Comparison of ENCODE assay signal across 20 mouse cellular contexts in genomic region chr10:42691051-42691450, GRCm38 (mm10).
A peak's percentile ranks its signal among the peaks of the same experiment; 100 is the strongest.
DNase-seq lines count a peak whose midpoint lies in the region; ATAC-seq and TF ChIP-seq lines count a peak whose summit lies in the region.
"Had no signal": no experiment of that assay in that cellular context is flagged by ENCODE, and none has a peak within 500 bp of the region (broad histone marks: within the 10 kb centered on the region; RNA-seq: fewer than 3 reads in every experiment).

No protein-coding gene starts in this region.

- TF ChIP-seq CTCF in intestine, postnatal 0 days (IDR thresholded peaks at IDR 0.05; ENCODE audit: low read depth): no peak

- H3K4me2 ChIP-seq in intestine, embryonic 14.5 days (ENCODE audit: low read length): no peak overlapping the region
- H3K4me2 ChIP-seq in intestine, postnatal 0 days (replicated peaks; ENCODE audit: low read depth): no peak overlapping the region
- peak overlapping the region; percentile 49 for H3K4me2 ChIP-seq in forebrain, embryonic 14.5 days (ENCODE audit: low read length)
- H3K4me2 ChIP-seq in midbrain, embryonic 12.5 days (replicated peaks): peak overlapping the region; percentile 35
- H3K4me2 ChIP-seq in neural tube, embryonic 15.5 days: peak overlapping the region; percentile 33
- H3K4me2 ChIP-seq: heart, embryonic 11.5 days; limb, embryonic 15.5 days had no signal

- no peak overlapping the region for H3K27ac ChIP-seq in intestine, embryonic 14.5 days (ENCODE audit: low read depth)
- H3K27ac ChIP-seq in intestine, postnatal 0 days (ENCODE audit: low read depth, low read length): no peak overlapping the region
- no peak overlapping the region for H3K27ac ChIP-seq in forebrain, embryonic 14.5 days (ENCODE audit: low read depth, low read length)
- peak overlapping the region; percentile 63 for H3K27ac ChIP-seq in midbrain, embryonic 12.5 days (replicated peaks)
- no peak overlapping the region for H3K27ac ChIP-seq in neural tube, embryonic 15.5 days (replicated peaks)
- H3K27ac ChIP-seq: kidney, postnatal 0 days; limb, embryonic 15.5 days had no signal

- H3K36me3 ChIP-seq in intestine, embryonic 14.5 days (ENCODE audit: control insufficient read depth, insufficient read depth, low read length): no peaks in the 10 kb centered on the region
- H3K36me3 ChIP-seq in intestine, postnatal 0 days (ENCODE audit: control insufficient read depth, insufficient read depth): peaks cover 7% of the 10 kb centered on the region; the same call in 1 of the 2 replicates
- no peaks in the 10 kb centered on the region for H3K36me3 ChIP-seq in forebrain, embryonic 14.5 days (ENCODE audit: control insufficient read depth, insufficient read depth, low read length)
- no peaks in the 10 kb centered on the region for H3K36me3 ChIP-seq in midbrain, embryonic 12.5 days
- no peaks in the 10 kb centered on the region for H3K36me3 ChIP-seq in neural tube, embryonic 15.5 days
- H3K36me3 ChIP-seq: limb, embryonic 15.5 days had no signal

- ATAC-seq in intestine, embryonic 14.5 days (replicated peaks; ENCODE audit: low FRiP score, low TSS enrichment, low read depth): no peak
- ATAC-seq in intestine, postnatal 0 days: no peak
- 0 out of 2 replicates have a peak, but pooled peaks have one; percentile 57 for ATAC-seq in forebrain, embryonic 14.5 days
- ATAC-seq in midbrain, embryonic 12.5 days (ENCODE audit: low FRiP score, low read depth): no peak
- ATAC-seq in neural tube, embryonic 15.5 days (ENCODE audit: low FRiP score): no peak

- 86% methylated on average over 2 of the region's 2 CpGs for WGBS in intestine, embryonic 14.5 days
- WGBS in intestine, postnatal 0 days: 90% methylated on average over 2 of the region's 2 CpGs
- 48% methylated on average over 2 of the region's 2 CpGs for WGBS in forebrain, embryonic 14.5 days
- 68% methylated on average over 2 of the region's 2 CpGs for WGBS in midbrain, embryonic 12.5 days
- WGBS in neural tube, embryonic 15.5 days: 61% methylated on average over 2 of the region's 2 CpGs

- no peak overlapping the region for H3K4me3 ChIP-seq in intestine, embryonic 14.5 days (ENCODE audit: low read depth, low read length)
- no peak overlapping the region for H3K4me3 ChIP-seq in intestine, postnatal 0 days (ENCODE audit: low read depth, low read length)
- H3K4me3 ChIP-seq in forebrain, embryonic 14.5 days (ENCODE audit: low read depth, low read length): no peak overlapping the region
- no peak overlapping the region for H3K4me3 ChIP-seq in midbrain, embryonic 12.5 days
- no peak overlapping the region for H3K4me3 ChIP-seq in neural tube, embryonic 15.5 days (replicated peaks)
- H3K4me3 ChIP-seq: limb, embryonic 15.5 days had no signal

- no peaks in the 10 kb centered on the region for H3K27me3 ChIP-seq in intestine, embryonic 14.5 days (replicated peaks; ENCODE audit: control insufficient read depth, insufficient read depth, low read length)
- no peaks in the 10 kb centered on the region for H3K27me3 ChIP-seq in intestine, postnatal 0 days (replicated peaks; ENCODE audit: control insufficient read depth, insufficient read depth, low read length)
- no peaks in the 10 kb centered on the region for H3K27me3 ChIP-seq in forebrain, embryonic 14.5 days (replicated peaks; ENCODE audit: control insufficient read depth, insufficient read depth, low read length)
- 0 out of 2 replicates have a peak, but pooled peaks cover 5% of the 10 kb centered on the region for H3K27me3 ChIP-seq in midbrain, embryonic 12.5 days
- no peaks in the 10 kb centered on the region for H3K27me3 ChIP-seq in neural tube, embryonic 15.5 days (replicated peaks)
- H3K27me3 ChIP-seq: CH12.LX; limb, embryonic 15.5 days had no signal

- DNase-seq in intestine, embryonic 14.5 days (ENCODE audit: low spot score): peak; percentile 3
- peak; percentile 47 for DNase-seq in forebrain, embryonic 14.5 days (ENCODE audit: low spot score)
- DNase-seq in adrenal gland, adult 18-20 months (ENCODE audit: low spot score in 2 of 2): no peak
- DNase-seq in testis, postnatal 10 days (ENCODE audit: low spot score): no peak
- DNase-seq: adrenal gland, adult 8-10 months; cerebellum, adult 11-12 months; cerebellum, postnatal 36 days; gastrocnemius, postnatal 25 days; heart, postnatal 14 days; kidney, adult 11 months; lung, postnatal 14 days; right cerebral cortex, postnatal 25 days; thymus, postnatal 36 days had no signal

- no peaks in the 10 kb centered on the region for H3K4me1 ChIP-seq in intestine, embryonic 14.5 days (replicated peaks; ENCODE audit: control insufficient read depth, insufficient read depth, low read length)
- no peaks in the 10 kb centered on the region for H3K4me1 ChIP-seq in intestine, postnatal 0 days (replicated peaks; ENCODE audit: control insufficient read depth, insufficient read depth, low read length)
- H3K4me1 ChIP-seq in forebrain, embryonic 14.5 days (ENCODE audit: control insufficient read depth, insufficient read depth, low read length): peaks cover 7% of the 10 kb centered on the region; the same call in 1 of the 2 replicates
- H3K4me1 ChIP-seq in midbrain, embryonic 12.5 days: peaks cover 13% of the 10 kb centered on the region
- H3K4me1 ChIP-seq in neural tube, embryonic 15.5 days: peaks cover 5% of the 10 kb centered on the region
- H3K4me1 ChIP-seq: limb, embryonic 15.5 days had no signal

- no peaks in the 10 kb centered on the region for H3K9me3 ChIP-seq in intestine, embryonic 14.5 days (ENCODE audit: control insufficient read depth, low read length)
- H3K9me3 ChIP-seq in intestine, postnatal 0 days (ENCODE audit: control insufficient read depth): no peaks in the 10 kb centered on the region
- 0 out of 2 replicates have a peak, but pooled peaks cover 2% of the 10 kb centered on the region for H3K9me3 ChIP-seq in forebrain, embryonic 14.5 days (replicated peaks; ENCODE audit: control insufficient read depth, low read length)
- no peaks in the 10 kb centered on the region for H3K9me3 ChIP-seq in midbrain, embryonic 12.5 days
- H3K9me3 ChIP-seq in neural tube, embryonic 15.5 days (replicated peaks): no peaks in the 10 kb centered on the region
- H3K9me3 ChIP-seq: limb, embryonic 15.5 days had no signal

- no peak overlapping the region for H3K9ac ChIP-seq in intestine, embryonic 14.5 days (ENCODE audit: low read length)
- no peak overlapping the region for H3K9ac ChIP-seq in intestine, postnatal 0 days (ENCODE audit: low read depth, low read length)
- H3K9ac ChIP-seq in forebrain, embryonic 14.5 days (ENCODE audit: low read length): peak overlapping the region; percentile 63; the same call in 1 of the 2 replicates
- H3K9ac ChIP-seq in midbrain, embryonic 12.5 days (replicated peaks): no peak overlapping the region
- no peak overlapping the region for H3K9ac ChIP-seq in neural tube, embryonic 15.5 days (replicated peaks)
- H3K9ac ChIP-seq: limb, embryonic 15.5 days had no signal

Comparison
In these comparisons a context has a peak if more than half of its experiments do, and no peak if none do; other contexts are left out.
1. DNase-seq: peak in intestine, embryonic 14.5 days (single experiment) and forebrain, embryonic 14.5 days (single experiment); none in adrenal gland, adult 18-20 months (0 of 2) and testis, postnatal 10 days (single experiment).
2. H3K4me2 ChIP-seq: peak in forebrain, embryonic 14.5 days (single experiment), midbrain, embryonic 12.5 days (single experiment) and neural tube, embryonic 15.5 days (single experiment); none in intestine, embryonic 14.5 days (single experiment) and intestine, postnatal 0 days (single experiment).